ENCODE assay signal across 8 mouse cellular contexts in the genomic region with DNA sequence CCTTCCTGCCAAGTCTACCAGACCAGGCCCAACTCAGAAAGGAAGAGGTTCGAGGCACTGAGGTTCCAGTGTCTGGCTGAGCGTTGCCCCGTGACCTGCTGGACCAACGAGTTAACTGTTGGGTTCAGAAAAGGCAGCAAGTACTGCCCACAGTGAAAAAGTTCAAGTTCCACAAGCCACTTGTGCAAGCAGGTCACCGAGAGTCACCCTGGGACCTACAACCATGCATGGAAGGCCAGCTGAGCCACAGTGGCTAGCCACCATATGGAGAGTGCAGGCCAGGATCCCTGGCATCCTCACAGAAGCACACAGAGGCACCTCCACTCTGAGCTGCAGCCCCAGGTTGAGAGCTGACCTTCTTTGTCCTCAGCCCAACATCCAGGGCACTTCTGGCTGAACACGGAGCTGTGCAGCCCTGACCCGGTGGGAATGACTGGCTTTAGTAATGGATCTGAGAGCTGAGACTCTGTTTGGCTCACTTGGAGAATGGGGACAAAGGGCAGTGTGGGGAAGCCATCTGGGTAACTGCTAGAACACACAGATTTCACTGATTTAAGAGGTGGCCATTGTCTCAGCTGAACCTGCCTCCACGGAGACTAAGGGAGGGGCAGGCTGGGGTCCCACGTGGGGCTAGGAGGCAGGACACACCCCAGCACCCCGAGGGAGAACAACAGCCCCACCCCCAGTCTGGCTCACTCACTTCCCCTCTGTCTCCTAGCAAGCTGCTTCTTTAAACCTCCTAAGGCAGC. TPM values are rescaled to one million over a fixed set of nuclear protein-coding genes. Genes with fewer than 3 reads are reported as not detected.
DNase-seq lines count a peak whose midpoint lies in the region; ATAC-seq lines count a peak whose summit lies in the region.

No protein-coding gene starts in this region.

- peak; percentile 87 for ATAC-seq in neural tube, embryonic 12.5 days (ENCODE audit: low FRiP score, low read depth)

- WGBS in forebrain, embryonic 10.5 days: 47% methylated on average over 10 of the region's 10 CpGs
- 63% methylated on average over 10 of the region's 10 CpGs for WGBS in limb, embryonic 10.5 days
- 41% methylated on average over 10 of the region's 10 CpGs for WGBS in neural tube, embryonic 12.5 days

- H3K36me3 ChIP-seq in forebrain, embryonic 10.5 days (replicated peaks): peaks cover 6% of the 10 kb centered on the region
- H3K36me3 ChIP-seq in limb, embryonic 10.5 days: no peaks in the 10 kb centered on the region
- H3K36me3 ChIP-seq in neural tube, embryonic 12.5 days: no peaks in the 10 kb centered on the region

- H3K27me3 ChIP-seq in forebrain, embryonic 10.5 days (ENCODE audit: poor library complexity, severe bottlenecking): no peaks in the 10 kb centered on the region
- H3K27me3 ChIP-seq in limb, embryonic 10.5 days (ENCODE audit: low read depth, poor library complexity, severe bottlenecking): 0 out of 2 replicates have a peak, but pooled peaks cover 6% of the 10 kb centered on the region
- H3K27me3 ChIP-seq in neural tube, embryonic 12.5 days (replicated peaks): no peaks in the 10 kb centered on the region

- DNase-seq in cerebellum, postnatal 10 days: peak; percentile 19 to 36
- no peak for DNase-seq in cerebellum, adult 11 months
- peak; percentile 83 to 86 for DNase-seq in B cell, adult 2 months
- peak; percentile 52 for DNase-seq in forebrain, embryonic 10.5 days (ENCODE audit: extremely low spot score, low spot score)
- DNase-seq in limb, embryonic 10.5 days (ENCODE audit: low spot score): no peak
- no peak for DNase-seq in urinary bladder, postnatal 10 days (ENCODE audit: low spot score)
- no peak for DNase-seq in MN1 (ENCODE audit: low spot score)

- peak overlapping the region; percentile 17; the same call in 1 of the 2 replicates for H3K9ac ChIP-seq in neural tube, embryonic 12.5 days

- peak overlapping the region; percentile 87 for H3K27ac ChIP-seq in forebrain, embryonic 10.5 days
- H3K27ac ChIP-seq in limb, embryonic 10.5 days: peak overlapping the region; percentile 43
- no peak overlapping the region for H3K27ac ChIP-seq in neural tube, embryonic 12.5 days

- H3K9me3 ChIP-seq in forebrain, embryonic 10.5 days: no peaks in the 10 kb centered on the region
- H3K9me3 ChIP-seq in limb, embryonic 10.5 days (replicated peaks): no peaks in the 10 kb centered on the region
- no peaks in the 10 kb centered on the region for H3K9me3 ChIP-seq in neural tube, embryonic 12.5 days

- no peak overlapping the region; the same call in 1 of the 2 replicates for H3K4me3 ChIP-seq in forebrain, embryonic 10.5 days
- H3K4me3 ChIP-seq in limb, embryonic 10.5 days: no peak overlapping the region
- no peak overlapping the region for H3K4me3 ChIP-seq in neural tube, embryonic 12.5 days

- H3K4me2 ChIP-seq in neural tube, embryonic 12.5 days (replicated peaks): 0 out of 2 replicates have a peak overlapping the region, but pooled peaks have one; percentile 14

- H3K4me1 ChIP-seq in forebrain, embryonic 10.5 days: peaks cover 41% of the 10 kb centered on the region
- H3K4me1 ChIP-seq in limb, embryonic 10.5 days: peaks cover 22% of the 10 kb centered on the region
- peaks cover 18% of the 10 kb centered on the region for H3K4me1 ChIP-seq in neural tube, embryonic 12.5 days

RNA-seq across cellular contexts. Expression of a gene that starts 39.8 kb away (rescaled TPM):
- polyA plus RNA-seq in forebrain, embryonic 10.5 days (2016; fragmentation: Nextera tagmentation; extraction: Ambion mirVana): 11.7 and 14.3 TPM in 2 replicates
- 6.4 and 6.5 TPM in 2 replicates for polyA plus RNA-seq in limb, embryonic 10.5 days (2016; fragmentation: Nextera tagmentation; extraction: Ambion mirVana)
- 9.1 and 11.7 TPM in 2 replicates for polyA plus RNA-seq in neural tube, embryonic 12.5 days (2016; fragmentation: Nextera tagmentation; extraction: Ambion mirVana)

Comparison
In these comparisons a context has a peak if more than half of its experiments do, and no peak if none do; other contexts are left out.
1. DNase-seq: peak in cerebellum, postnatal 10 days (2 of 2), B cell, adult 2 months (2 of 2) and forebrain, embryonic 10.5 days (single experiment); none in cerebellum, adult 11 months (single experiment), limb, embryonic 10.5 days (single experiment), urinary bladder, postnatal 10 days (single experiment) and MN1 (single experiment).